Mouse (Mus musculus): Measurements from ENCODE around the gene Itga1.

Gene Itga1

DNA sequence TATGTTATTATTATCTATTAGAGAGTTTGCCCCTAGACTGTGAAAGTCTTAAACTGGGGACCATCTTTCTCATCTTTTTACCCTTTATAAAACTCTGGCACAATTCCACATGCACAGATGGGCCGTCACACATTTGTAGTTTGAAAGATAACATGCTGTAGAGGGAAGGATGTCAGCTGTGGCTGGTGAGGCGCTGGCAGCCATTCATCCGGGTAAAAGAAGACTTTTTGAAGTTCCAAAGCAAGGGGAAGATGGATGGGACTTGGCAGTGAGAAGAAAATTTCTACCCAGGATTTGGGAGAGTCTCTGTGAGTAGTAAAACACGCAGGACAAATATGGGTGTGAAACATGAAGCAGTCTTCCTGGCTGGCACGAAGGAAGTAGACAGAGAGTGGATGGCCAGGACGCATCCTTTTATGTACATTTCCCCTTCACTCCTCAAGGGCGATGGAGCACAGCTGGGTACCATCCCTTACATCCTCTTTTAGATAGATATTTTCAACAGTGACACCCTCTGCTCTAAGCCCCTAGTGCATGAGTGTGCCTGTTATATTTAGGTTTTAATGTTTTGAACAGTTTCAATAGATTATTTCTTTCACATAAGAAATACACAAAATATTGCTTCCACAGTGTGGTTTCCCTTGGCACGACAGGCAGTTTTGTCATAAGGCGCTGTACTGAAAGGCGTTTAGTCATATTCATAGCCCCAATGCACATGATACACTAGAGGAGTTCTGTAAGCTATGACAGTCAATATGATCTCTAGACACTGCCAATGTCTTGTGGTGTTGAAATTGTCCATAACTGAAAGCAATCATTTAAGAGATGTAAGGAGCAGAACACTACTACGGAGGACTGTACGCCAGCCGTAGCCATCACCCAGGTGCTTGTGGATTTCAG, 50.9 kb downstream of the Itga1 start:
- no peak for DNase-seq (ENCODE audit: low read depth)

- DNase-seq (ENCODE audit: low read depth), result no peak
Measured at GRCm38 (mm10) chr13:115042652-115043051, 59.1 kb downstream of the Itga1 start.

DNA sequence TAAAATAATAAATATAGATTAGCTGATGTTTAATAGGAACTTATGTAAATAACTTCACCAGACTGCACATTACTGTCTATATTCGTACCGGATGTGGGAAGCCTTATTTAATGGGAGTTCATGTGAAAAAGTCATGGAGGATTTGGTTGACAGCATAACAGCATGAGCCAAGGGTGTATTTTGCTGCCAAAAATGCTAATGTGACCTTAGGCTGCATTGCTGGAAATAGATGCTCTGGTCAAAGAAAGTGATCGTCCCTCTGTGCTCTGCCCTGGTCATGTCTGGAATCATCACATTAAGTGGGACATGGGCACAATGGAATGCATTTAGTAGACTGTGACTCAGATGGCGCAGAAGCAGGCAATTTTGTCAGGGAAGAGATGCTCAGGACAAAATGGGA, 64.5 kb downstream of the Itga1 start:
- DNase-seq (ENCODE audit: low read depth), result no peak

- DNase-seq (ENCODE audit: low read depth), result no peak
Measured at GRCm38 (mm10) chr13:115035387-115035786, 66.4 kb downstream of the Itga1 start.

GRCm38 (mm10) chr13:115033135-115033534, 68.6 kb downstream of the Itga1 start:
- no peak for DNase-seq (ENCODE audit: low read depth)

GRCm38 (mm10) chr13:115031177-115032000, 70.4 kb downstream of the Itga1 start:
- no peak for DNase-seq (ENCODE audit: low read depth)

- DNase-seq (ENCODE audit: low read depth), result no peak
Measured at GRCm38 (mm10) chr13:115025394-115025793, 76.4 kb downstream of the Itga1 start.

DNA sequence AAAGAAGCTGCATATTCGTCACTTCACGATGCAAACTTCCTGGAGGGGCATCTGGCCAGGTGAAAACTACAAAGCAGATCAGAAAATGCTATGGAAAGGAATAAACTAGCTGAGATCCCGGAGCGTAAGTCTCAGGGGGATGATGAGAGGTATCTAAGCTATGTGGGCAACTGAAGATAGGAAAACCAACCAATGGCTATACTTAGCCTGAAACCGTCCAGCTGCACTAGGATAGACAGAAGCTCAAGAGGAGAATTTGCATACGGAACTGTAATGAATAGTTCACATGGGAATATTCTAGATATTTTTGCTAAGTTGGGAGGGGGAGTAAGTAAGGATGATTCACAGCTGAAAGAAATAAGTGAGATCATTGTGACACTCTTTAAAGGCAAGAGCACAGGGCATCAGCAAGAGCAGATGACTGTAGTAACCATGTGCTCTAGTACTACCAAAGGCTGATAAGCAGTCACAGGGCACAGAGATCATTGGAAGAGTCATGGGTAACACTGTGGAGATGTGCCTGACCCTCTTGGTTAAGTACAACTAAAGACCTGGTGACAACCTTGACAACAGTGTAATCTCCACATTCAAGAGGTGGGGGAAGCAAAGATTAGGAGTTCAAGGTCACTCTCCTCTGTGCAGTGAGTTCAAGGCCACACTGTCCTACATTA, 79.5 kb downstream of the Itga1 start:
- DNase-seq (ENCODE audit: low read depth), result no peak

GRCm38 (mm10) chr13:115021411-115021810, 80.4 kb downstream of the Itga1 start:
- no peak for DNase-seq (ENCODE audit: low read depth)

- DNase-seq (ENCODE audit: low read depth), result no peak
Measured at GRCm38 (mm10) chr13:115020727-115021126, 81.0 kb downstream of the Itga1 start.

DNA sequence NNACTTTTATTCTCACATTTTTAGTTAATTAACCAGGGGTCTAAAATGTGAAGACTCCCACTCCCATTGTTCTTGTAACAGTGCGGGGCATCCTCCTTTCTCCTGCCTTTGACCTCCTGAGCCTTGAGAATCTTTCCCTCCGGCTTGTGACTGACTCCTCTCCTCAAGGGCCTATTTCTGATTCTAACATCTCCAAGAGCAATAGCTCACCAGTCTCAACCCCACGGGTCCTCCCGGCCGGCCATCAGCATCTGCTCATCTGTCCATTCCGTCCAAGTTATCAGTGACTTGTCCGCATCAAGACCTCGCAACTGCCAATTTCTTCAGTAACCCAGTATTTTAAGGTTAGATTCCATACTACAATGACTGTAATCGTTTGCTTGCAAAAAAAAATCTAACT, 84.2 kb downstream of the Itga1 start:
- DNase-seq (ENCODE audit: low read depth), result no peak

GRCm38 (mm10) chr13:115011547-115011946, 90.2 kb downstream of the Itga1 start:
- DNase-seq (ENCODE audit: low read depth), result no peak

DNA sequence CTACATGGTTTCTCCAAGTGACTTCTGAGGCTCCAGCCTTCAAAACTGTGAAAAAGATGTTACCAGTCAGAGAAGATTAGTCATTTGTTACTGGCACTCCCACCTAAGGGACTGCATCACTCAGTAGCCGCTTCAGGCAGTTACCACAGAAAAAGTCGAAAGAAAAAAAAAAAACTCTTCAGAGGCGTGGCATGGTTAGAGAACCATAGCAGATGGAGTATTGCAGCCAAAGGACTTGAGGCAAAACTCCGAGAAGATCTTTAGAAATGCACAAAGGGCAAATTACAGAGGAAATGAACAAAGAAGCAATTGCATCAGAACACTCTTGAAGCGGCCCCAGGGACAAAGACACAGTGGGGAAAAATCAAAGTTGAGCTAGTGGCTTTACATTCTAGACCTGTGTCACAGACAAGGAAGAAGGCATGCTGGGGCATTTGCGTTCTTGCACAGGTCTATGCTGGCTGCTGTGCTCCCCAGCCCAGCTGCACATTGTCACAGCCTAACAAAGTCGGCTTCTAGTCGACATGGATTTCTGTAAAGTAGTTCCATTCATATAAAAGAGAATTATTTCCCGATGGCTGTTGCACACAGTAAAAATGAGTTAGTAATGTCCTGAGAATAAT, 95.4 kb downstream of the Itga1 start:
- no peak for DNase-seq (ENCODE audit: low read depth)

DNA sequence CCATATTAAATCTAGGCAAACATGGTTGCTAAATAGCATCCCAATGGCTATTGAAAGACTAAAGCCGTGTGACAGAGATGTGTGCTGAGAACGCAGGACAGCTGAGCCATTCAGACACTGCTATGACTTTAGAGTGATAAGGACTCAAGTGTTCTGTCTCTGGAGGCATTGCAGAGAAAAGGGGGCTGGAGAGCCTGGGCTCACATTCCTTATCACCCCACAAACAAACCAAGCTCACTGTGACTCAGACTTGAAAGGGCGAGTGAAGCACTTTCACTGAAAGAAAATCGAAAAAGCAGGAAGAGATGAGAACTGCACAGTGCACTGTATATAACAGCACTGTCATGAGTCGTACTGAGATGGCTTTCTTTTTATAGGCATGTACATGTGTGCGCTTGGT, 96.4 kb downstream of the Itga1 start:
- DNase-seq (ENCODE audit: low read depth), result no peak

DNA sequence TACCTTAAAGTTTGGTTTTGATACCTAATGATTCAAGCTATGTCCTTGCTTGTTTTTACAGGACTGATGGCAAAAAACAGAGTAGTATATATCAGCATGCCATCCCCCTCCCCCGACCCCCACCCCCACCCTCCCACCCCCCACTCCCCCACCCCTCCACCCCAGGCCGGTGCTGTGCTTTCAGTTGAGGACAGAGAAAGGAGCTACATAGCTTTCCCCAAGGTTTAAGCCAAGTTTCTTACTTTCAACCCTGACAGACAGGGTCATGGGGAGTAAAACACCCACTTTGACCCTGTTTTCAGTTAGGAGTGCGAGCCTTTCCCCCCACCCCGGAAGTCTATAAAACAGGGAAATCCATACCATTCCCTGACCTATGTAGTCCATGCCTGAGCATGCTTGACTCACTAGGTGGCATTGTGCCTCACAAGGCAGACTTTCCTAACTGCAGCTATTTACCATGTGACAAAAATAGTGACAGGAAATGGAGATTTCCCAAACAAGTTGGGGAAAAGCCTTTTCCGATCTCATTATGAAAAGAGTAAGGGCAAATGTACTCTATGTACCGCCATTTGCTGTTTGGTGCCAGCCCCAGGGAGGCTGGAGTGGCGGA, 98.2 kb downstream of the Itga1 start:
- DNase-seq (ENCODE audit: low read depth), result no peak

GRCm38 (mm10) chr13:115002837-115003236, 98.9 kb downstream of the Itga1 start:
- no peak for DNase-seq (ENCODE audit: low read depth)

- DNase-seq (ENCODE audit: low read depth), result no peak
Measured at GRCm38 (mm10) chr13:115002155-115002554, 99.6 kb downstream of the Itga1 start.

GRCm38 (mm10) chr13:114999582-114999981, 102.2 kb downstream of the Itga1 start:
- DNase-seq (ENCODE audit: low read depth), result no peak

DNA sequence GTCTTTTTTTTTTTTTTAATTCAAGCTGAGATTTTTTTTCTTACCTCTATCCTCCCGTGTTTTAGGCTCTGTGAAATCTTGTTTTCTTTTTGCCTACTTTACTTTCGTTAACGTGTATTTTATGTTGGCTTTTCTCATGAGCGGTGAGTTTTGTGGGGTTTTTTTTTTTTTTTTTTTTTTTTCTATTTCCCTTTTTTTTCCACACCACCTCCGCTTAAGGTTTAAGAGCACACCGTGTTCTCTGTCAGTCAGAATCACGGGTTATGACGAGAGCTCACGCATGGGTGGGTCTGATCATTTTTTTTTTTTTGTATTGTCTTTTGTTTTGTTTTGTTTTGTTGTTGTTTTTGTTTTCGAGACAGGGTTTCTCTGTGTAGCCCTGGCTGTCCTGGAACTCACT, 103.7 kb downstream of the Itga1 start:
- no peak for DNase-seq (ENCODE audit: low read depth)

- no peak for DNase-seq (ENCODE audit: low read depth)
Measured at GRCm38 (mm10) chr13:114992260-114993014, 109.3 kb downstream of the Itga1 start.

GRCm38 (mm10) chr13:114987668-114988067, 114.1 kb downstream of the Itga1 start:
- no peak for DNase-seq (ENCODE audit: low read depth)
